Comparison of ENCODE assay signal across 13 mouse cellular contexts in the genomic region with DNA sequence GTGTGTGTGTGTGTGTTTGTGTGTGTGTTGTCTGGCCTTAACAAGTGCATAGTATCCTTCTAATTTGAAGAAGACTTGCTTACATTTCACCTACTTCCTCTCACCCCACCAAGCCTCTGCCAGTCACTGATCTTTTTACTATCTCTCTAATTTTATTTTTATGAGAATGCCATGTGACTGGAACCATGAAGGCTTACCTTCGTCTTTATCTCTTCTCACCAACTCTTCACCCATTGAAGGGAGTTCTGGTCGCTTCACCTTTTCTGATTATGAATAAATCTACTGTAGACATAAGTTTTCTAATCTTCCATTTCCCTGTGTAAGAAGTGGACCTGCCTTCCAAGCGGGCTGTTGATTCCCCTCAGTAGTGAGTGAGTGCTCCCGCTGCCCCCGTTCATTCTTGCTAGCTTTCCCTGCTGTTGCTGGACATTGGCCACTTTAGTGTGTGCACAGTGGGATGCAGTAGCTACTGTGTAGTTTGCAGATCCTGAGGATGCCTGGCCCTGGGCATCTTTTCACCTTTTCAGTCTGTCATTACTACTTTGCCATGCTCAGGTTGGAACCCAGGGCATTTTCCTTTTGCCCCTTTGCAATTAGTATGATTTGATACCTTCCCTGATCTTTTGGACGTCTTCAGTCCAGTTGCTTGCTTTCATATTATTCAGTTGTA.
"Had no signal": no experiment of that assay in that cellular context is flagged by ENCODE, and none has a peak within 500 bp of the region (broad histone marks: within the 10 kb centered on the region; RNA-seq: fewer than 3 reads in every experiment).

No protein-coding gene starts in this region.

- H3K27me3 ChIP-seq: limb, embryonic 12.5 days; midbrain, embryonic 12.5 days; neural tube, embryonic 15.5 days had no signal

- DNase-seq: kidney, adult 11 months; kidney, adult 9 months; kidney, postnatal 36 days; layer of hippocampus, adult 9-11 months; lung, adult 2 months; lung, postnatal 36 days; right cerebral cortex, postnatal 4 days; spleen, adult 18-20 months; thymus, adult 18-20 months had no signal

- H3K4me3 ChIP-seq: limb, embryonic 12.5 days; midbrain, embryonic 12.5 days; neural tube, embryonic 15.5 days had no signal

- ATAC-seq: lung, postnatal 0 days had no signal

- H3K36me3 ChIP-seq: limb, embryonic 12.5 days; midbrain, embryonic 12.5 days; neural tube, embryonic 15.5 days had no signal

- H3K9me3 ChIP-seq: limb, embryonic 12.5 days; midbrain, embryonic 12.5 days; neural tube, embryonic 15.5 days had no signal
